12 mouse cellular contexts compared by ENCODE assay signal in genomic region chr5:53381492-53382199, GRCm38 (mm10).
DNase-seq lines count a peak whose midpoint lies in the region; ATAC-seq lines count a peak whose summit lies in the region.
"Had no signal": no experiment of that assay in that cellular context is flagged by ENCODE, and none has a peak within 500 bp of the region (broad histone marks: within the 10 kb centered on the region; RNA-seq: fewer than 3 reads in every experiment).

No protein-coding gene starts in this region.

- H3K27me3 ChIP-seq in midbrain, embryonic 13.5 days = no peaks in the 10 kb centered on the region
- H3K27me3 ChIP-seq: hindbrain, embryonic 13.5 days had no signal

- H3K9ac ChIP-seq in midbrain, embryonic 13.5 days (replicated peaks) = no peak overlapping the region
- H3K9ac ChIP-seq: hindbrain, embryonic 13.5 days; limb, embryonic 13.5 days; neural tube, embryonic 13.5 days had no signal

- no peak for ATAC-seq in erythroid progenitor cell, adult 5-6 weeks (replicated peaks; ENCODE audit: low FRiP score, poor library complexity, severe bottlenecking)
- ATAC-seq in midbrain, embryonic 13.5 days = no peak

- H3K27ac ChIP-seq in midbrain, embryonic 13.5 days = no peak overlapping the region
- H3K27ac ChIP-seq: forebrain, embryonic 10.5 days; hindbrain, embryonic 13.5 days; neural tube, embryonic 13.5 days had no signal

- H3K4me3 ChIP-seq in midbrain, embryonic 13.5 days (replicated peaks) = no peak overlapping the region
- H3K4me3 ChIP-seq: forebrain, embryonic 10.5 days; hindbrain, embryonic 13.5 days; limb, embryonic 13.5 days; neural tube, embryonic 13.5 days had no signal

- no peaks in the 10 kb centered on the region for H3K9me3 ChIP-seq in midbrain, embryonic 13.5 days
- H3K9me3 ChIP-seq: forebrain, embryonic 10.5 days; hindbrain, embryonic 13.5 days; limb, embryonic 13.5 days; neural tube, embryonic 13.5 days had no signal

- DNase-seq in adrenal gland, adult 2 months = peak; percentile 30
- no peak for DNase-seq in adrenal gland, adult 18-20 months (ENCODE audit: low spot score in 2 of 2)
- peak; percentile 13 to 16 for DNase-seq in left cerebral cortex, adult 18-20 months (ENCODE audit: low spot score in 2 of 2)
- no peak for DNase-seq in left cerebral cortex, adult 9 months (ENCODE audit: low spot score in 2 of 2)
- DNase-seq in cerebellum, postnatal 25 days = peak; percentile 11 to 23
- peak; percentile 23 for DNase-seq in lung, postnatal 14 days

- no peaks in the 10 kb centered on the region for H3K36me3 ChIP-seq in midbrain, embryonic 13.5 days
- H3K36me3 ChIP-seq: forebrain, embryonic 10.5 days; hindbrain, embryonic 13.5 days; limb, embryonic 13.5 days; neural tube, embryonic 13.5 days had no signal

- WGBS in midbrain, embryonic 13.5 days = 83% methylated on average over 13 of the region's 13 CpGs

- no peak overlapping the region for H3K4me2 ChIP-seq in midbrain, embryonic 13.5 days (replicated peaks)
- H3K4me2 ChIP-seq: hindbrain, embryonic 13.5 days; limb, embryonic 13.5 days; neural tube, embryonic 13.5 days had no signal

- H3K4me1 ChIP-seq in midbrain, embryonic 13.5 days (replicated peaks) = no peaks in the 10 kb centered on the region
- H3K4me1 ChIP-seq: hindbrain, embryonic 13.5 days had no signal

Comparison
In these comparisons a context has a peak if more than half of its experiments do, and no peak if none do; other contexts are left out.
1. DNase-seq: peak in adrenal gland, adult 2 months (single experiment), left cerebral cortex, adult 18-20 months (2 of 2), cerebellum, postnatal 25 days (2 of 2) and lung, postnatal 14 days (single experiment); none in adrenal gland, adult 18-20 months (0 of 2) and left cerebral cortex, adult 9 months (0 of 2).